In genomic region chr1:87070720-87071119, GRCm38 (mm10) we compare ENCODE assay signal across 9 mouse cellular contexts. TPM values are rescaled to one million over a fixed set of nuclear protein-coding genes. Genes with fewer than 3 reads are reported as not detected.
A peak's percentile ranks its signal among the peaks of the same experiment; 100 is the strongest.
DNase-seq lines count a peak whose midpoint lies in the region; ATAC-seq and TF ChIP-seq lines count a peak whose summit lies in the region.
"Had no signal": no experiment of that assay in that cellular context is flagged by ENCODE, and none has a peak within 500 bp of the region (broad histone marks: within the 10 kb centered on the region; RNA-seq: fewer than 3 reads in every experiment).

No protein-coding gene starts in this region.

- H3K27me3 ChIP-seq in hindbrain, embryonic 10.5 days (ENCODE audit: insufficient read depth, poor library complexity, severe bottlenecking): no peaks in the 10 kb centered on the region
- no peaks in the 10 kb centered on the region for H3K27me3 ChIP-seq in hindbrain, embryonic 14.5 days (ENCODE audit: control insufficient read depth, insufficient read depth, low read length)
- no peaks in the 10 kb centered on the region for H3K27me3 ChIP-seq in ES-Bruce4 (ENCODE audit: control insufficient read depth, insufficient read depth, low read length, poor library complexity, severe bottlenecking)
- H3K27me3 ChIP-seq in small intestine, adult 2 months (ENCODE audit: control insufficient read depth, insufficient read depth, low read length): no peaks in the 10 kb centered on the region

- TF ChIP-seq EP300 in ES-Bruce4 (IDR thresholded peaks at IDR 0.05; ENCODE audit: insufficient read depth, low read depth, low read length): no peak

- DNase-seq in hindbrain, embryonic 10.5 days (ENCODE audit: low spot score): peak; percentile 39
- no peak for DNase-seq in hindbrain, embryonic 14.5 days (ENCODE audit: low spot score)
- DNase-seq in liver: peak; percentile 57
- no peak for DNase-seq in right cerebral cortex, postnatal 10 days (ENCODE audit: low spot score in 2 of 2)
- no peak for DNase-seq in heart, adult 11 months

- H3K9me3 ChIP-seq in hindbrain, embryonic 10.5 days: no peaks in the 10 kb centered on the region
- no peaks in the 10 kb centered on the region for H3K9me3 ChIP-seq in hindbrain, embryonic 14.5 days (ENCODE audit: control insufficient read depth, low read length)
- H3K9me3 ChIP-seq in ES-Bruce4 (replicated peaks; ENCODE audit: control insufficient read depth, insufficient read depth, low read length, poor library complexity, severe bottlenecking): no peaks in the 10 kb centered on the region

- no peaks in the 10 kb centered on the region for H3K36me3 ChIP-seq in hindbrain, embryonic 10.5 days
- H3K36me3 ChIP-seq in hindbrain, embryonic 14.5 days (replicated peaks; ENCODE audit: control insufficient read depth, insufficient read depth): no peaks in the 10 kb centered on the region
- H3K36me3 ChIP-seq in ES-Bruce4 (ENCODE audit: control insufficient read depth, insufficient read depth, low read length, poor library complexity, severe bottlenecking): no peaks in the 10 kb centered on the region
- H3K36me3 ChIP-seq in small intestine, adult 2 months (ENCODE audit: control insufficient read depth, insufficient read depth, low read length): no peaks in the 10 kb centered on the region

- H3K4me1 ChIP-seq in hindbrain, embryonic 10.5 days (replicated peaks): peaks cover 5% of the 10 kb centered on the region
- H3K4me1 ChIP-seq in hindbrain, embryonic 14.5 days (replicated peaks; ENCODE audit: control insufficient read depth, insufficient read depth, low read length): no peaks in the 10 kb centered on the region
- H3K4me1 ChIP-seq in ES-Bruce4 (ENCODE audit: control insufficient read depth, insufficient read depth, low read length): peaks cover 3% of the 10 kb centered on the region
- H3K4me1 ChIP-seq in small intestine, adult 2 months (ENCODE audit: control insufficient read depth, insufficient read depth, insufficient read length, low read length): peaks cover 5% of the 10 kb centered on the region

- 44% methylated on average over 16 of the region's 16 CpGs for WGBS in hindbrain, embryonic 10.5 days
- WGBS in hindbrain, embryonic 14.5 days: 51% methylated on average over 16 of the region's 16 CpGs
- WGBS in small intestine, adult 2 months: 44% methylated on average over 16 of the region's 16 CpGs

- H3K9ac ChIP-seq in hindbrain, embryonic 14.5 days: no peak overlapping the region
- no peak overlapping the region for H3K9ac ChIP-seq in ES-Bruce4 (ENCODE audit: low read depth, poor library complexity, severe bottlenecking)

- H3K4me2 ChIP-seq in hindbrain, embryonic 14.5 days (replicated peaks): no peak overlapping the region

- peak; percentile 83 for TF ChIP-seq CTCF in ES-Bruce4 (IDR thresholded peaks at IDR 0.05; ENCODE audit: low read depth, low read length)
- TF ChIP-seq CTCF in small intestine, adult 2 months (IDR thresholded peaks at IDR 0.05; ENCODE audit: extremely low read depth, insufficient read length, insufficient replicate concordance, low read depth, low read length): peak; percentile 59; the same call in 1 of the 2 replicates

- H3K4me3 ChIP-seq in hindbrain, embryonic 10.5 days: no peak overlapping the region
- no peak overlapping the region for H3K4me3 ChIP-seq in hindbrain, embryonic 14.5 days (replicated peaks; ENCODE audit: low read length)
- peak overlapping the region; percentile 26; the same call in 1 of the 2 replicates for H3K4me3 ChIP-seq in ES-Bruce4 (ENCODE audit: low read depth, low read length)
- no peak overlapping the region for H3K4me3 ChIP-seq in small intestine, adult 2 months (ENCODE audit: low read depth, low read length)

- TF ChIP-seq POLR2A in ES-Bruce4 (IDR thresholded peaks at IDR 0.05; ENCODE audit: insufficient read depth, low read length): no peak
- no peak for TF ChIP-seq POLR2A in small intestine, adult 2 months (IDR thresholded peaks at IDR 0.05; ENCODE audit: low read depth, low read length)

- no peak overlapping the region for H3K27ac ChIP-seq in hindbrain, embryonic 10.5 days
- no peak overlapping the region for H3K27ac ChIP-seq in hindbrain, embryonic 14.5 days
- no peak overlapping the region for H3K27ac ChIP-seq in ES-Bruce4 (ENCODE audit: insufficient read depth, low read length)
- H3K27ac ChIP-seq in small intestine, adult 2 months (ENCODE audit: insufficient read depth, low read depth, low read length): no peak overlapping the region

- no peak for ATAC-seq in hindbrain, embryonic 14.5 days (ENCODE audit: low FRiP score)
- ATAC-seq in common myeloid progenitor, adult 5-6 weeks (replicated peaks; ENCODE audit: low read depth, poor library complexity, severe bottlenecking): peak; percentile 92

RNA-seq across cellular contexts. Expression of gene Alppl2, which starts 19.0 kb away (rescaled TPM):
- not detected in 2 replicates for polyA plus RNA-seq in hindbrain, embryonic 10.5 days (2016; fragmentation: Nextera tagmentation; extraction: Ambion mirVana)
- polyA plus RNA-seq in hindbrain, embryonic 14.5 days (2014; fragmentation: Nextera tagmentation; extraction: Ambion mirVana): not detected in 2 replicates
- not detected in 2 replicates for polyA plus RNA-seq in ES-Bruce4 (2011; ENCODE audit: insufficient read depth, insufficient read length, low read depth, missing spikeins)
- not detected in 2 replicates for total RNA-seq in common myeloid progenitor, adult 5-6 weeks (2017)
- 1.9 and 7.3 TPM in 2 replicates for polyA plus RNA-seq in small intestine, adult 2 months (2012; rRNA removed)
- polyA plus RNA-seq: limb, embryonic 14.5 days had no signal

RNA-seq across cellular contexts. Expression of gene Alpi, which starts 30.7 kb away (rescaled TPM):
- not detected in 2 replicates for polyA plus RNA-seq in hindbrain, embryonic 10.5 days (2016; fragmentation: Nextera tagmentation; extraction: Ambion mirVana)
- not detected in 2 replicates for polyA plus RNA-seq in hindbrain, embryonic 14.5 days (2014; fragmentation: Nextera tagmentation; extraction: Ambion mirVana)
- polyA plus RNA-seq in ES-Bruce4 (2011; ENCODE audit: insufficient read depth, insufficient read length, low read depth, missing spikeins): not detected in 2 replicates
- not detected in 2 replicates for total RNA-seq in common myeloid progenitor, adult 5-6 weeks (2017)
- 2,031 and 4,686 TPM in 2 replicates for polyA plus RNA-seq in small intestine, adult 2 months (2012; rRNA removed)

RNA-seq across cellular contexts. Expression of gene Akp3, which starts 54.1 kb away (rescaled TPM):
- not detected in 2 replicates for polyA plus RNA-seq in hindbrain, embryonic 10.5 days (2016; fragmentation: Nextera tagmentation; extraction: Ambion mirVana)
- polyA plus RNA-seq in hindbrain, embryonic 14.5 days (2014; fragmentation: Nextera tagmentation; extraction: Ambion mirVana): not detected in 2 replicates
- polyA plus RNA-seq in ES-Bruce4 (2011; ENCODE audit: insufficient read depth, insufficient read length, low read depth, missing spikeins): not detected in 2 replicates
- total RNA-seq in common myeloid progenitor, adult 5-6 weeks (2017): not detected in 2 replicates
- 13.5 and 5,678 TPM in 2 replicates for polyA plus RNA-seq in small intestine, adult 2 months (2012; rRNA removed)

Comparison
In these comparisons a context has a peak if more than half of its experiments do, and no peak if none do; other contexts are left out.
1. DNase-seq: peak in hindbrain, embryonic 10.5 days (single experiment) and liver (single experiment); none in hindbrain, embryonic 14.5 days (single experiment), right cerebral cortex, postnatal 10 days (0 of 2) and heart, adult 11 months (single experiment).
2. RNA of gene Alpi, which starts 30.7 kb away (polyA plus RNA-seq): 2,031 to 4,686 TPM in small intestine, adult 2 months; not detected in hindbrain, embryonic 14.5 days, not detected in hindbrain, embryonic 10.5 days and not detected in ES-Bruce4; every median in the first group is over 1,000 times any median in the second.
3. RNA of gene Akp3, which starts 54.1 kb away (polyA plus RNA-seq): 13.5 to 5,678 TPM in small intestine, adult 2 months; not detected in hindbrain, embryonic 10.5 days, not detected in hindbrain, embryonic 14.5 days and not detected in ES-Bruce4; every median in the first group is over 10 times any median in the second.